Mouse (Mus musculus) forebrain, embryonic 13.5 days (tissue): ENCODE measurements around the gene Slc17a8. TPM values are rescaled to one million over a fixed set of nuclear protein-coding genes. Genes with fewer than 3 reads are reported as not detected.

Source experiments
- ATAC-seq: fragments of 200-750 bp; cut with Nextera tagmentation; 2 replicates; pipeline ENCODE4 v1.8.0; 2017
- H3K27ac ChIP-seq: fragments of 300-500 bp; sonication (generic); 2 replicates; pipeline ENCODE4 v1.5.1; 2015; ENCODE audit warnings: inconsistent platforms, mild to moderate bottlenecking, moderate library complexity
- H3K27me3 ChIP-seq: fragments of 300-500 bp; sonication (generic); 2 replicates; pipeline ENCODE4 v1.6.1; 2015; ENCODE audit warnings: mild to moderate bottlenecking, inconsistent platforms
- H3K36me3 ChIP-seq: fragments of 300-500 bp; sonication (generic); 2 replicates; pipeline ENCODE4 v1.6.1; 2015; ENCODE audit warnings: mild to moderate bottlenecking, inconsistent platforms; ENCODE audit not compliant: poor library complexity, severe bottlenecking
- H3K4me1 ChIP-seq: fragments of 300-500 bp; sonication (generic); 2 replicates; pipeline ENCODE4 v1.6.1; 2015; ENCODE audit warnings: inconsistent platforms
- H3K4me2 ChIP-seq: fragments of 300-500 bp; sonication (generic); 2 replicates; pipeline ENCODE4 v1.6.1; 2015; ENCODE audit warnings: inconsistent platforms, mild to moderate bottlenecking, moderate library complexity
- H3K4me3 ChIP-seq: fragments of 300-500 bp; sonication (generic); 2 replicates; pipeline ENCODE4 v1.5.1; 2015; ENCODE audit warnings: mild to moderate bottlenecking, inconsistent platforms
- H3K9ac ChIP-seq: fragments of 300-500 bp; sonication (generic); 2 replicates; pipeline ENCODE4 v1.6.1; 2015; ENCODE audit warnings: mild to moderate bottlenecking, inconsistent platforms
- H3K9me3 ChIP-seq: fragments of 300-500 bp; sonication (generic); replicated peaks from 2 replicates; pipeline ENCODE4 v1.6.1; 2016; ENCODE audit warnings: inconsistent platforms
- WGBS: fragments of 180-500 bp; shearing (Covaris S2); methylation state at CpG from one replicate; pipeline ENCODE4 v1.1.7; 2015; 5-methylcytosine and 5-hydroxymethylcytosine counted together
- polyA plus RNA-seq: library from polyadenylated mRNA; unstranded; fragments of >200 nt; fragmentation: Nextera tagmentation; extraction: Ambion mirVana; gene quantifications from 2 replicates; pipeline ENCODE4 v1.2.1, GENCODE M21; 2015

Slc17a8 gene
- polyA plus RNA-seq, 1 experiment from 2014 or later: 0.46 TPM

DNA sequence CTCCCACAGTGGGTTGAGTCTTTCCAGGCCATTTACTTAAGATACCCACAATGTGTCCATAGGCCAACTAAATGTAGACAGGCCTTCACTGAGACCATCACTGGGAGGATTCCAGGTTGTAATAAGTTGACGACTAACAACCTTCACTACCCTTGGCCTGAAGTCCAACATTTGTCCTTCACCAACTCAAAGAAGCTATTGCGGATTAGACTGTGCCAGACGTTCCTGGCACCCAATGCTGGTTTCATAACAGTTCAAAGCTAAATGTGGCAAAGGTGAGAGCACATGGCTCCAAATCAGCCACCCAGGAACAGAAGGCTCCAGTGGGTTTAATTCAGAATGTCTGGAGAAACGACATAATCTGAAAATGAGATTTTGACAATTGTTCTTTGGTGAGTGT, 12.1 kb upstream of the Slc17a8 start:
- H3K27me3 ChIP-seq: no peaks in the 10 kb centered on the region
- no peaks in the 10 kb centered on the region for H3K9me3 ChIP-seq
- no peaks in the 10 kb centered on the region for H3K4me1 ChIP-seq
- no peak overlapping the region for H3K27ac ChIP-seq
- no peak overlapping the region for H3K4me2 ChIP-seq
- no peak for ATAC-seq
- H3K36me3 ChIP-seq: 0 out of 2 replicates have a peak, but pooled peaks cover 4% of the 10 kb centered on the region
- H3K4me3 ChIP-seq: no peak overlapping the region
- 84% methylated on average over 4 of the region's 4 CpGs for WGBS
- H3K9ac ChIP-seq: no peak overlapping the region

DNA sequence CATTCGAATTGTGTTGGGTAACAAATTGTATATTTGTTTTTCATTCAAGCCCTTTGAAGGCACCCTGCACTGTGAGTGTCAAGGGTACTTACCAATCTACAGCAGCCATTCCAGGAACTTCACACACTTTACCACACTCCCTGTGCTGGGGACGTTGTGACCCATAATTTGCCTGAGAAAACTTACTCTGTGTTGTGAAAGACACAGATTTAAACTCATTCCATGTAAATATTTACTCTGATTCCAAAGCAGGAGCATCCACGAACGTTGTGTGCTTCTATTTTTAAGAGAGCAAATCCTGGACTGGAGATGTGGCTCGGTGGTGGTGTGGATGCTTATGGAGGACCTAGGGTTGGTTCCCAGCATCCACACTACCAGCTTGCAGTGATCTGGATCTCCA, 10.8 kb upstream of the Slc17a8 start:
- H3K4me3 ChIP-seq: no peak overlapping the region
- ATAC-seq: no peak
- no peaks in the 10 kb centered on the region for H3K27me3 ChIP-seq
- H3K36me3 ChIP-seq: 0 out of 2 replicates have a peak, but pooled peaks cover 4% of the 10 kb centered on the region
- no peaks in the 10 kb centered on the region for H3K9me3 ChIP-seq
- WGBS: 69% methylated on average over 5 of the region's 5 CpGs
- no peak overlapping the region for H3K27ac ChIP-seq
- H3K9ac ChIP-seq: no peak overlapping the region
- no peaks in the 10 kb centered on the region for H3K4me1 ChIP-seq
- no peak overlapping the region for H3K4me2 ChIP-seq

DNA sequence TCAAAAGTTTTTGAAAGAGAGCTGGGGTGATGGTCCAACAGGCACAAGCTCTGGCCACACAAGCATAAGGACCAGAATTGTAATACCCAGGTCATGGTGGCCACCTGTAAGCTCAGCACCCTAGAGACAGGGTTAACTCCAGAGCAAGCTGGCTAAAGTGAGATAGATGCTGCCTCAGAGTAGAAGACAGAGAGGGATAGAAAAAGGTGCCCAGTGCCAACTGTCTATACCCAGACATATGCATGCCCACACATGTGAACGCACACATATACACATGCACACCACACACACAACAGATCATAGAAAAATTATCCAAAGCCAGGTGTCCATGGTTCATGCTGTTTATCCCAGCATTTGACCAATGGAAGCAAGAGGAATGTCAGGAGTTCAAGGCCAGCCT, 9.5 kb upstream of the Slc17a8 start:
- H3K36me3 ChIP-seq: 0 out of 2 replicates have a peak, but pooled peaks cover 4% of the 10 kb centered on the region
- H3K4me1 ChIP-seq: no peaks in the 10 kb centered on the region
- H3K4me2 ChIP-seq: no peak overlapping the region
- no peak overlapping the region for H3K9ac ChIP-seq
- H3K4me3 ChIP-seq: no peak overlapping the region
- no peaks in the 10 kb centered on the region for H3K27me3 ChIP-seq
- 96% methylated on average over 1 of the region's 1 CpGs for WGBS
- H3K9me3 ChIP-seq: no peaks in the 10 kb centered on the region
- ATAC-seq: peak; percentile 50; the same call in 1 of the 2 replicates
- H3K27ac ChIP-seq: no peak overlapping the region

DNA sequence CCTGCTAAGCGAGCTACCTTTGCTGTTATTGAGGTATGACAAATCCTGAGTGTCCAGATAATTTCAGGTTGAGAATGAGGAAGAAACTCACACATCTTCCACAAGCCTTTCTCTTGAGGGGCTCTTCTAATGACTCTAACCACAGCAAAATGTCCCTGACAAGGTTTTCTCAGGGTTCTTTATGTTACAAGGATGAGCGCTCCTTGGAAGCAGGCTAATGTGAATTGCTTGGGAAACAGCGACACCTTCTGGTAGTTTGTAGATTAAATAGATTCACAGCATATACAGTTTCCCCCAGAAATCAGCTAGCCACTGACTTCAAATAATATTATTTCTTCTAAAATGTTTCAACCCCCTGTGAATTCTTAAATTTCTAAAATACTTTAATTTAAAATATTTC, 9.0 kb upstream of the Slc17a8 start:
- Histone ChIP-seq H3K27ac (no peak overlapping the region), H3K27me3 (no peaks in the 10 kb centered on the region), H3K4me1 (no peaks in the 10 kb centered on the region), H3K9me3 (no peaks in the 10 kb centered on the region), H3K4me3 (no peak overlapping the region), H3K4me2 (no peak overlapping the region), H3K36me3 (0 out of 2 replicates have a peak, but pooled peaks cover 4% of the 10 kb centered on the region), H3K9ac (no peak overlapping the region)
- ATAC-seq: peak; percentile 89
- WGBS: 25% methylated on average over 3 of the region's 3 CpGs

DNA sequence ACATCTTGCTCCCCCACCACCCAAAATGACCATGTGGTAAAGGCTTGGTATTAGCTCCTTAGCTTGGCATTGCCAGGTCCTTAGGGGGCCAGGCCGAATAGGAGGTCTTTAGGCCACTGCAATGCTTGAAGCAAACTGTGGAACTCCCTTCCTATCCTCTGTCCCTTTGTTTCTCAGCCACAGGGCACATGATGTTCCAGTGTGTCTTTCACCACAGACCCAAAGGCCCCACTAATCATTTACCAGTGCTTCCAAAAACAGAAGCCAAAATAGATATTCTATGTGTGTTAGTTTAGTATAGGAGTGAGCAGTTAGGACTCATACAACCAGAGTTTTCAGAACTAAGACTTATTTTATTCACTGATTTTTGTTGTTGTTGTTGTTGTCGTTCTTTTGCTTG, 5.7 kb upstream of the Slc17a8 start:
- ATAC-seq: no peak
- Histone ChIP-seq H3K36me3 (no peaks in the 10 kb centered on the region), H3K9me3 (no peaks in the 10 kb centered on the region), H3K9ac (no peak overlapping the region), H3K4me3 (no peak overlapping the region), H3K27me3 (no peaks in the 10 kb centered on the region), H3K27ac (no peak overlapping the region), H3K4me1 (no peaks in the 10 kb centered on the region), H3K4me2 (no peak overlapping the region)
- WGBS: 92% methylated on average over 2 of the region's 2 CpGs

DNA sequence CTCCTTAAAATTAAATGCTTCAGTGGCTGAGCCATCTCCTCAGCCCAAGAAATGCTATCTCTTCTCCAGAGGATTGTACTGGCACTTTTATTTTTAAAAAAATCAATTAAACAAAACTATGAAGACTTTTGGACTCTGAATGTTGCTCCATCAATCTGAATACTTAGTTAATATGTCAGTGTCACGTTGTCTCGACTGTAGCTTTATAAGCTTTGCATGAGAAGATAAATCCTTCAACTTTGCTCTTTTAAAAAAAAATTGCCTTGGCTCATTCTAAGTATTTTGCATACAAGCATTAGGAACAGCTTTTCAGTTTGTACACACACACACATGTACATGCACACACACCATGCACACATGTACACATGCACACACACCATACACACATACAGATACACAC, 3.1 kb upstream of the Slc17a8 start:
- Histone ChIP-seq H3K4me2 (no peak overlapping the region), H3K36me3 (no peaks in the 10 kb centered on the region), H3K4me3 (no peak overlapping the region), H3K9ac (no peak overlapping the region), H3K9me3 (no peaks in the 10 kb centered on the region), H3K27ac (no peak overlapping the region), H3K27me3 (0 out of 2 replicates have a peak, but pooled peaks cover 2% of the 10 kb centered on the region), H3K4me1 (0 out of 2 replicates have a peak, but pooled peaks cover 4% of the 10 kb centered on the region)
- WGBS: 94% methylated on average over 2 of the region's 2 CpGs
- no peak for ATAC-seq

DNA sequence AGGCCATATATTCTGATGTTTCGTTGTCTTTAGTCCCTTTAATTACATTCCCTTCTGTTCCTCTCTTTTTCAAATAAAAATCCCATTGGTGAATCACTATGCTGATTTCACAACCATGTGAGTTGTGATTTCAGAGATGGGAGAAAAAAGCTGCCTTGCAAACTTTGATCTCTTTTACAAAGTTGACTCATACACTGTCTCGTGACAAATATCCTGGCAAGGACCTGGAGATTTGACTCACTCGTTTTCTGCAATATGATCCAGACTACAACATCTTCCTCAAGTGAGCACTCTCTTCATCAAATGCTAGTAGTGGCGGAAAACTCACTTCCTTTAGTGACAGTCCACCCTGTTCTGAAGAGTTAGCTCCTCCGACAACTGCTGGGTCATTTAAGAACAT, 21.7 kb downstream of the Slc17a8 start:
- no peak overlapping the region for H3K9ac ChIP-seq
- no peaks in the 10 kb centered on the region for H3K36me3 ChIP-seq
- H3K4me2 ChIP-seq: no peak overlapping the region
- 82% methylated on average over 5 of the region's 5 CpGs for WGBS
- no peak for ATAC-seq
- no peaks in the 10 kb centered on the region for H3K27me3 ChIP-seq
- H3K4me1 ChIP-seq: no peaks in the 10 kb centered on the region
- no peak overlapping the region for H3K27ac ChIP-seq
- H3K9me3 ChIP-seq: no peaks in the 10 kb centered on the region
- no peak overlapping the region for H3K4me3 ChIP-seq

DNA sequence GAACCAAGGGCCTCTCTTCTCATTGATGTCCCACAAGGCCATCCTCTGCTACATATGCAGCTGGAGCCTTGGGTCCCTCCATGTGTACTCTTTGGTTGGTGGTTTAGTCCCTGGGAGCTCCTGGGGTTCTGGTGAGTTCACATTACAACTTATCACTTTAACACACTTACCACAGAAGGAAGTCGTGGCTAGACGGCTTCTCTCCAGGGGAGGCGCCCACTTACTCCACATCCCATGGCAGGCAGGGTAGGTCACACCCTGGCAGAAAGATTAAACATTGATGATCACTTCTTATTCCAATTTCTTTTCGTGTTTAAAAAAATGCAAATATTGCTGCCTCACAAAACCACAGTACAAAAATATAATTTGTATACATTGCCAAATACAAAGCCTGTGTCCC, 23.8 kb downstream of the Slc17a8 start:
- Histone ChIP-seq H3K36me3 (no peaks in the 10 kb centered on the region), H3K9me3 (no peaks in the 10 kb centered on the region), H3K27me3 (no peaks in the 10 kb centered on the region), H3K9ac (no peak overlapping the region), H3K27ac (no peak overlapping the region), H3K4me1 (no peaks in the 10 kb centered on the region), H3K4me3 (no peak overlapping the region), H3K4me2 (no peak overlapping the region)
- ATAC-seq: no peak
- 85% methylated on average over 4 of the region's 4 CpGs for whole genome bisulfite sequencing

DNA sequence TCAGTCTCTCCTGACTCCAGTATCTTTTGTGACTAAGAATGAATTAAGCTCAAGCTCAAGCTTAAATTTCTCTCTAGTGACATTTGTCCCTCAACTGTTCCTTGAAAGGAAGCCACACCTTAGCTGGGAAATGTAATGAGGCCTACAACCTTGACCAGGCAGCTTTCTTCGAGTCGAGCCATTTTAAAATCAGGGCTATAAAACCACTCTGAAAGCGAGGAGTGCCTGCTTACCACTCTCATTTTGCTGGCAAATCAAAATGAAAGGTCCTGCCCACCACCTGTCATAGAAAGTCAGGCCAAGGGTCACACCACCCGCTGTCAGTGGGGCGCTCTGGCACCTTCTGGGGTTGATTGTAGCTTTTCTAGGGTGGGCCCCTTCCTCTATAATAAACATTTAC, 25.1 kb downstream of the Slc17a8 start:
- ATAC-seq: no peak
- Histone ChIP-seq H3K36me3 (no peaks in the 10 kb centered on the region), H3K9ac (no peak overlapping the region), H3K4me2 (no peak overlapping the region), H3K4me1 (no peaks in the 10 kb centered on the region), H3K27ac (no peak overlapping the region), H3K9me3 (no peaks in the 10 kb centered on the region), H3K27me3 (no peaks in the 10 kb centered on the region), H3K4me3 (no peak overlapping the region)
- WGBS: 90% methylated on average over 5 of the region's 5 CpGs

DNA sequence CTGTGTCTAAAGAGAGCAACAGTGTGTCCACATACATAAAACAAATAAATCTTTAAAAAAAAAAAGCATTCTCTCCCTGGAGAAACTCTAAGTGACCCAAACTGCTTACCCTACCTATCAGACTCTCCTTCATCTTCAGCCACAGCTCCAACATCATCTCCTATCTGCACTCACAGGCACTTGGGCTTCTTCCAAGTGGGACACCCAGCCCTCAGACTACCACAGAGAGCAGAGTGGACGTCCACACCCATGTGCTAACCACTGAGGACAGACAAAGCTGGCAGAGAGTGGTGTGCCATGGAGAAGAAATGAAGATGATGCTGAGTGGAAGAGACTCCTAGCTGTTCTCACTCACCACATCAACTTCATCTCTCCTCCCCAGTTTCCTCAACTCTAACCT, 25.5 kb downstream of the Slc17a8 start:
- Histone ChIP-seq H3K9me3 (no peaks in the 10 kb centered on the region), H3K9ac (no peak overlapping the region), H3K4me3 (no peak overlapping the region), H3K4me2 (no peak overlapping the region), H3K36me3 (no peaks in the 10 kb centered on the region), H3K27ac (no peak overlapping the region), H3K4me1 (no peaks in the 10 kb centered on the region), H3K27me3 (no peaks in the 10 kb centered on the region)
- no peak for ATAC-seq
- WGBS: 80% methylated on average over 1 of the region's 1 CpGs

DNA sequence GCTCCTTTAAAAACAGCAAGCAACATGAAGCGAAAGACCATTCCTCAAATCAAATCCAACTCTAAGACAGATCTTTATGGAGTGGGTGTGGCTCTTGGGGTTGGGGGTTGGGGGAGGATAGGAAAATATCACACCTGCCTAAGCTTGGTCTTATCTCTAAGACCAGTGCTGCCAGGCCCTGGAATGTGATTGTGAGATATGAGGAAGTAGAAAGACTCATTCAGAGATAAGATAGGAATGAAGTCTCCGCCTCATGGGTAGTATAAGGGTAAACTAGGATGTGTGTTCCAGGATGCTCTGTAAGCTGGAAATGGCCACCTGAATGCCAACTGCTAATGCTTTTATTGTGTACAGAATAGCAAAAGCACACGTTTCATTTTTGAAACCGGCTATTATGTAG, 26.7 kb downstream of the Slc17a8 start:
- no peak overlapping the region for H3K9ac ChIP-seq
- no peaks in the 10 kb centered on the region for H3K27me3 ChIP-seq
- H3K4me2 ChIP-seq: no peak overlapping the region
- no peak for ATAC-seq
- H3K4me3 ChIP-seq: no peak overlapping the region
- 86% methylated on average over 4 of the region's 4 CpGs for WGBS
- H3K4me1 ChIP-seq: no peaks in the 10 kb centered on the region
- no peaks in the 10 kb centered on the region for H3K9me3 ChIP-seq
- H3K27ac ChIP-seq: no peak overlapping the region
- no peaks in the 10 kb centered on the region for H3K36me3 ChIP-seq

DNA sequence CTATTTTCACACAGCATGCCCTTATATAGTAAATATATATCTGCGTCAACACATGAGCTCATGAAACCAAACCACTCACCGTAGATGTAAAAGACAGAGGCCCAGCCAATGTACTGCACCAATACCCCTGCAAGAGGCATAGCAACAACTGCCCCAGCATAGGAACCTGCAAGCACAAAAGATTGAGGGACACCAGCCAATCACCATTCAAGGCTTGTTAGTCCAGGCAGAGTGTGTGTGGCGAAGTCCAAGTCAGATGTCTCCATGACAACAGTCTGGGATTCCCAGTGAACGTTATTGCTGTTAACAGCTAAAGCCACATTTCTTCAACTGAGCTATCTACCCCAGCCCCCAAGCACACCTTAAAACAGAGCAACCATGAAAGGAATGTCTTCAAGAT, 28.3 kb downstream of the Slc17a8 start:
- H3K9ac ChIP-seq: no peak overlapping the region
- no peaks in the 10 kb centered on the region for H3K27me3 ChIP-seq
- no peaks in the 10 kb centered on the region for H3K9me3 ChIP-seq
- no peak overlapping the region for H3K4me3 ChIP-seq
- H3K4me1 ChIP-seq: no peaks in the 10 kb centered on the region
- H3K27ac ChIP-seq: no peak overlapping the region
- no peaks in the 10 kb centered on the region for H3K36me3 ChIP-seq
- ATAC-seq: no peak
- no peak overlapping the region for H3K4me2 ChIP-seq
- WGBS: 45% methylated on average over 4 of the region's 4 CpGs

DNA sequence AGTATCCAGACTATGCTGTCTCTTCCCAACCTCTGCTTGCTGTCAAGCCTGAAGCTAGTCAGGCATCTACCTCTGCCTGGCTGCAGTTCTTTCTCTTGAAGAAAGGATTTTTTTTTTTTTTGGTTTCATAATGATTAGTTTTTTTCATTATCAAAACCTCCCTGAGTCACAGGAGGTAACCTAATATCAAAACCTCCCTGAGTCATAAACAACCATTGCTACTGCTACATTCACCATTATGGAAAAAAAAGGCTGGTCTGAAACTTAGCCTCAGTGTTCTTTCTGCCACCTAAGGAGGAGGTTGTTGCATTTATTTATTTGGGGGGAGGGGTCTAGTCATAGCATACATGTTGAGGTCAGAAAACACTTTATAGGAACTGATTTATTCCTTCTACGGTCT, 31.2 kb downstream of the Slc17a8 start:
- WGBS: 95% methylated on average over 1 of the region's 1 CpGs
- ATAC-seq: no peak

More for the DNA sequence above, 31.2 kb downstream of the Slc17a8 start:
- no peak overlapping the region for H3K27ac ChIP-seq
- no peaks in the 10 kb centered on the region for H3K9me3 ChIP-seq
- no peaks in the 10 kb centered on the region for H3K4me1 ChIP-seq
- no peaks in the 10 kb centered on the region for H3K27me3 ChIP-seq
- no peaks in the 10 kb centered on the region for H3K36me3 ChIP-seq
- no peak overlapping the region for H3K9ac ChIP-seq
- H3K4me2 ChIP-seq: no peak overlapping the region
- no peak overlapping the region for H3K4me3 ChIP-seq
